Mouse (Mus musculus) ZHBTc4 (cell line): ENCODE measurements at regions not wholly inside any gene's neighbourhood (a gene's known extent, or its start where the extent isn't known, plus 50 kb on each side); places are given as distances from the start of the nearest gene placed in this dataset.

ENCODE experiments used
- DNase-seq: peaks from one replicate; pipeline ENCODE4 v3.0.0-alpha.2; 2011; ENCODE audit warnings: low read depth, low spot score

GRCm38 (mm10) chr4:95308469-95308895 lies 248.8 kb upstream of the Fggy start:
- no peak for DNase-seq

DNA sequence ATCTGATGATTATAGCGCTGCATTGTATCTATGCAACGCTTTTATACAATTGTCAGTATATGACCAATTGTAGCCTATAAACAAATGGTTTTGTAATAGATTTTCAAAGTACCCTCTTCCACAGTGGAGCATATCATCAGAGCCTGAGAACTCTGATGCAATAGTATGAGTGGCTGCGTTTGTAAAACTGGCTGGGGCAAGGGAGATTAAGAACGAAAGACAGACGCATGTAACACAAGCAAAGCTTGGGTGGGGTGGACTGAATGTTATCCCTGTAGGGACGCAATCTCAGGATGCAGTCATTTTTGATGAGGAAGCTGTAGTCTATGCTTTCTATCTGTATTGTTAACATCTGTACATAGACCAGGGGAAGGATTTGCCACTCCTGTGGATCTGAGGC lies 246.9 kb upstream of the Fggy start:
- no peak for DNase-seq

GRCm38 (mm10) chr4:95317821-95318290 lies 239.5 kb upstream of the Fggy start:
- no peak for DNase-seq

DNA sequence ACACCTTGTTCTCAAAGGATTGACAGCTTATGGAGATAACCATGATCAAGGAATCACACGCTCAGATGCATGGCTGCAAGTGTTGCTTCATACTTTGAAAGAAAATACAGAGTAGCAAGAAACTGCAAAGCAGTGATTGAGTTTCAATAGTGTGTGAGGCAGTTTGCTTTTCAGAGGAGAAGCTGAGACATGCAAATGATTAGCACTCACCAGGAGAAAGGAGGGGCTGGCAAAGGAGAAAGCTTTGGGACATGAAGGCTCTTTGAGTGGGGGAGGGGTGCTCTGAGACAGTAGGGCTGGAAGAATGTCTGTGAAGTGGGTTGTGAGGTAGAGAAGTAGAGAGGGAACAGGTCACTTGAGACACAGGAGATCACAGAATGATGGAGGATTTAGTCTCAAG lies 238.7 kb upstream of the Fggy start:
- peak; percentile 35 for DNase-seq

DNA sequence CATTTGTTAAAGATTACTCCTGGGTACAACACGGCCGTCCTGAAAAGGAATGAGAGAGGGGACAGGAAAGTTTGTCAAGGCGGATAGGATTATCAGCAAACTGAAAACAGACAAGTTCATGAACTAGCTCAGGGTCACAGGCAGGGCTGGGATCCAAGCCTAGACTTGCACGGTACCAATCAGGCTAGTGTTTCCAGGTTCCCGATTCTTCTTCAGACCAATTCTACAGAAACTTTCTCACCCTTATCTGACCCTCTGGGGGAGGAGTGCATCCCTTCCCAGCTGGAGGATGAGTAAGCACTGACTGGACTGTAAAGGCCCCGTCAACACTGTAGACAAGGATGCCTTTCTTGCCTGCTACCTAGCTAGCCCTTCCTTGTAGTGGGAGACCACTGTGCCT lies 238.3 kb upstream of the Fggy start:
- DNase-seq, result no peak

- DNase-seq, result no peak
Observed at GRCm38 (mm10) chr4:95325861-95326260, 231.4 kb upstream of the Fggy start.

- no peak for DNase-seq
Observed at GRCm38 (mm10) chr4:95339822-95340221, 217.5 kb upstream of the Fggy start.

DNA sequence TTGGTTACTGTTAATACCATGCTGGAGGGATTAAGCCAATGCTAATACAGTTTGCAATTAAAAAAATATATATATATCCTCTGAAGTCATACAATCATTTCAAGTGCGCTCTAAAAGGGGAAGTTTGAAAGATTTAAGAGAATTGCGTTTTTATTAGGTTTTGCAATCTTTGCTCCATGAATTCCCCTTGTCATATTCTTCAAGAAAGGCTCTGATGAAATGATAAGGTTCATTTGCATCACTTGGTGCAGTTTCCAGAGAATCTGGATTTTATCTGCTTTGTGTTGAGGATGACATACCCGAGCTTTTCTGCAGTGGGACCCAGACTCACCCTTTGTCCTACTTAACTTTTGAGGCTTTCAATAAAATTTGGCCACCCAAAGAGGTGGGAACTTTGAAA lies 216.4 kb upstream of the Fggy start:
- no peak for DNase-seq

DNA sequence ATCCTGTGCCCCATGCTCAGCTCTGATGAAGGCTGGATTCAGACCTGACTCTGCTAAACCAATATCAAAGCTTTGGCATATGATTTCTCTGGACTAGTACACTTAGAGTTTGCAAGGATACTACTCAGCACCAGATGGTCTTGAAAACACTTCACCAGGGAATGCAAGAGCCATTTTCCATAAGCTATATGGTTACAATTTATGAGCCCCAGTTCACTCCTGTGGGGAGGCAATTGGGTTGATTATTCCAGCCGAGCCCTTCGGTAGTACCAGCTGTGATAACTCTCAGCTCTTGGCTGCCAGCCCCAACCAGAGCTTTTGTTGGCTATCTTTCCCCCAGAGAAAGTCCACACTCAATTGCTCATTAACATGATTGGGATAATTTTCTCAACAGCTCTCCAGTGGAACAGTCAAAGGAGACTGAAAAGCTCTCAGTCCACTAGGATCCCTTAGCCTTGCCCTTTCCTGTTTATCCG lies 210.5 kb upstream of the Fggy start:
- DNase-seq, result no peak

DNA sequence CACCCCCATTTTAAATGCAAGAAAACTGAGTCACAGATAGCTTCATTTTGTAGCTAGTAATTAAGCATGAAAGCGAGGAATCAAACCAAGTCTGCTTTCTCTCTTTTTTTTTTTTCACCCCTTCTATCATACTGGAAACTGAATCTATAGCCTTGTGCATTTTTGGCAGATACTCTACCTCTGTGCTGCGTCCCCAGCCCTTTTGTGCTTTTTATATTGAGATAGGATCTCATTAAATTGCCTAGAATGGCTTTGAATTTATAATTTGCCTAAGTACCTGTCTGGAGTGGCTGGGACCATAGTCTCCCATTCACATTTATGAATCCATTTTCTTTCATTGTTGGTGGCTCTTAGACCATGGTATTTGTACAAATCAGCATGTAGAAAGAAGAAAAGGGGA lies 209.9 kb upstream of the Fggy start:
- no peak for DNase-seq

GRCm38 (mm10) chr4:95348405-95349123 lies 208.7 kb upstream of the Fggy start:
- no peak for DNase-seq

GRCm38 (mm10) chr4:95353894-95354319 lies 203.4 kb upstream of the Fggy start:
- no peak for DNase-seq

- no peak for DNase-seq
Observed at GRCm38 (mm10) chr4:95358674-95359073, 198.6 kb upstream of the Fggy start.

DNA sequence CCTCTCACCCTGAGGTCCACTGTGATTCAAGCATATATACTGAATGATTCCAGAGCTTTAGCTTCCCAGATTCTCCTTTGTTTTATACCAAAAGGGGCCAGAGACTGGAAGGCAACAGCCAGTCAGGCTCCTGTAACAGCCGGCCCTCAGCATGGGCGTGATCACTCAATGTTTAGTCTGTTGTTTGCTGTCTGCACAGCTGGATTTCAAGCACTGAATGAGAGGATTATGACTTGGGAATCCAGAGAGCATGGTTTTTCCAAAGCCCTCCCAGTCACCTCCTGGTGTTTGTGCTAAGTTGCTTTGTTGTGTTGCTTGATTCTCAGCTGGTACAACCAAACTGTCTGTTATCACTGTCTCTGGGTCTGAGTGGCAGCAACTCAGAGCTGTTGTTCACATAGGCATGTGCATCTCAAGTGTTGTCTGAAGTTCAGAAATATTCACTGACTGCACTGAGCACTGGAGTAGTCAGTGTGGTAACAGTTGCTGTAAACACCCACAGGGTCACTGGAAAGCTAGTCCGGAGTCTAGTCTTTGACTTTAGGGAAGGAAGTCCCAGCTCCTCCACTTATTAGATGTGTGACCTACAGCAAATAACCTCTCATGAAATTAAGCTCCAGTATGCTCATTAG lies 196.9 kb upstream of the Fggy start:
- DNase-seq, result peak; percentile 30

GRCm38 (mm10) chr4:95364376-95365082 lies 192.8 kb upstream of the Fggy start:
- no peak for DNase-seq

- DNase-seq, result no peak
Observed at GRCm38 (mm10) chr4:95376386-95376785, 180.9 kb upstream of the Fggy start.

GRCm38 (mm10) chr4:95377222-95378134 lies 179.8 kb upstream of the Fggy start:
- peak; percentile 27 for DNase-seq

DNA sequence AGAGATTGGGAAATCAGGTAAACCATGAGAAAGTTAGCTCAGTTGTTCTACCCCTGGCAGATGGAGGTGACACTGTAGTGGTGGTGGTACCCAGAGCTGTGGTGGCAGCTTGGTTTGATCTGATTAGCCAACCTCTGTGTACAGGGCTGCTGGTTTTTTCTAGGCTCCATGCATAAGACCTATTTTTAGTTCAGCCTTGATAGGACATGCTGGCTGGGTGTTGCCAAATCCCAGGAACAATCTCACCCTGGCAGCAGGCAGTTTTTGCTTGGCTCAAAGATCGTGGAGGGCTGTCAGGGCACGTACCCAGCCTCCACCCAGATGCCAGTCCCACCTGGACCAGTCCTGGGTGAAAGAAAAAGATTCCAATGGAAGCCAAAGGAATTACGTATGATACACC lies 178.7 kb upstream of the Fggy start:
- DNase-seq, result no peak

DNA sequence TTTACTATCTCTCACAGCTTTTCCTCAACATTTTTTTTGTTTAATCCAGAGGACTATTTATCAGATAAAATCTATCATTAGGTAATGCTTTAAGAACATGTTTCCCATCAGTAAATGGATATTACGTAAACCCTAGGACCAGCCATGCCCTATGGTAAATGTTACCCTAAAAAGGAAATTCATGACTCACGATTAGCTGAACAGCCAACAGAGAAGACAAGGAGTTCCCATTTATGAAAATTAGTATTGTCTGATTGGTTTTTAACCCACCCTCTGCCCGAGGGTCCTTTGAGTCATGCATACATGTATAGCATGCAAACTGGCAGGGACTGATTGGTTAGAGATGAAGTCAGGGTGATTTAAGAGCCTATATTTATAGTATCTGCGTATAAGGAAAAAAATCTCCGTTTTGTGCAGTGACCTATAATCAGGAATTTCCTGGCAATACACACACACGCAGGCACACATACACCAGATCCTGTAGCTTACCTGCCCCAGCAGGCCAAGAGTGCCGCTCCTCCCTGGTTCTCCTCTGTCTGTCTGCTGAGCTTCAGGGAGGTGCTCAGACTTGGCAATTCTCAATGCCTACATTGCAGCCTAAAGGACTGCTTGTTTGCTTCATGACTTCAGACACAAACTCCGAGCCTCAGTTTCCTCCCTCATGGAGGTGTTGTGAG lies 174.0 kb upstream of the Fggy start:
- DNase-seq, result no peak

DNA sequence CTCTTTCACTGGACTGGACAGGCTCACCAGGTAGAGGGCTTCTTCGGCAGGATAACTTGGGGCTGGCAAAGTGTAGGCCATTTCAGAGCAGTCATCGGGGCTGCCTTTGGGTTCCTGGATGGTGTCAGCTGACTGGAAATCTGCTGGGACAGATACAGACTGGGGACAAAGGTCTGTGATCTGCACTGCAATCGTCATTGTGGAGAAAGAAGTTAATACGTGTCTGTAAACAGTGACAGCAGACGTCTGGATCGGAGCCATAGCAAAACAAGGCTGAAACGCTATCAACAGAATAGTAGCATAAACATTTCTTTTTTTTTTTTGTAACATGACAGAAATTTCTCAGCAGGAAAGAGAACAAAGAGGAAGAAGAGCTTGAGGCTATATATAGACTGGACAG lies 171.8 kb upstream of the Fggy start:
- DNase-seq, result no peak

GRCm38 (mm10) chr4:95386021-95386420 lies 171.3 kb upstream of the Fggy start:
- no peak for DNase-seq
